Mouse (Mus musculus) left cerebral cortex, postnatal 4 days (tissue): ENCODE measurements around the gene Vma21-ps. TPM values are rescaled to one million over a fixed set of nuclear protein-coding genes. Genes with fewer than 3 reads are reported as not detected.
"Not testable (repeated sequence)": the region's sequence is repeated elsewhere in the genome, so short reads cannot be mapped to it uniquely, and the experiment has no call there.

ENCODE experiments used
- DNase-seq: peaks from one replicate; pipeline ENCODE4 v3.0.0-alpha.2; 2022
- intact Hi-C: fragments of 180-260 bp; cut with DNase I; formaldehyde crosslinking; loops from one replicate; pipeline ENCODE4 v1.15.1; 2025
- total RNA-seq, 2 experiments: library from RNA; stranded (reverse); gene quantifications; 2 replicates each; pipeline ENCODE4 v1.2.3; 2021

The Vma21-ps gene
- total RNA-seq, result not detected

- DNase-seq, intact Hi-C loops: not testable (repeated sequence)
Observed at GRCm38 (mm10) chr4:52497144-52497543, at the start of gene Vma21-ps. Vma21-ps (minus strand) TSS chr4:52497244.

- no peak for DNase-seq
- intact Hi-C loops, result no loop called here
Observed at GRCm38 (mm10) chr4:52543001-52543400, 46.0 kb upstream of the Vma21-ps start.

GRCm38 (mm10) chr4:52530636-52531035, 33.6 kb upstream of the Vma21-ps start:
- no peak for DNase-seq
- intact Hi-C loops, result no loop called here

GRCm38 (mm10) chr4:52526464-52526863, 29.4 kb upstream of the Vma21-ps start:
- intact Hi-C loops, result no loop called here
- DNase-seq, result no peak

GRCm38 (mm10) chr4:52519301-52519700, 22.3 kb upstream of the Vma21-ps start:
- DNase-seq, result no peak

GRCm38 (mm10) chr4:52517580-52517979, 20.5 kb upstream of the Vma21-ps start:
- no peak for DNase-seq
- intact Hi-C loops, result no loop called here

More at GRCm38 (mm10) chr4:52519301-52519700, 22.3 kb upstream of the Vma21-ps start:
- intact Hi-C loops, result no loop called here

GRCm38 (mm10) chr4:52487486-52487885, 9.6 kb downstream of the Vma21-ps start:
- intact Hi-C loops, result no loop called here
- no peak for DNase-seq

- DNase-seq, result no peak
- intact Hi-C loops, result no loop called here
Observed at GRCm38 (mm10) chr4:52473431-52473830, 23.6 kb downstream of the Vma21-ps start.

GRCm38 (mm10) chr4:52461321-52461720, 35.7 kb downstream of the Vma21-ps start:
- intact Hi-C loops, result no loop called here
- no peak for DNase-seq

GRCm38 (mm10) chr4:52459726-52460125, 37.3 kb downstream of the Vma21-ps start:
- no peak for DNase-seq
- intact Hi-C loops, result no loop called here

Other genes with a start within 250 kb of the Vma21-ps start
- gene Smc2, start 58.0 kb downstream of the Vma21-ps start, total RNA-seq, result 10 to 100 TPM; 13.3 to 14.2 TPM
- not detected for gene Toporsl, start 99.0 kb upstream of the Vma21-ps start, total RNA-seq